Mouse (Mus musculus): Measurements from ENCODE around the gene Tfdp2. TPM values are rescaled to one million over a fixed set of nuclear protein-coding genes. Genes with fewer than 3 reads are reported as not detected.

Gene Tfdp2
- polyA plus RNA-seq, 1 experiment from 2014 or later, result 39.2 TPM

DNA sequence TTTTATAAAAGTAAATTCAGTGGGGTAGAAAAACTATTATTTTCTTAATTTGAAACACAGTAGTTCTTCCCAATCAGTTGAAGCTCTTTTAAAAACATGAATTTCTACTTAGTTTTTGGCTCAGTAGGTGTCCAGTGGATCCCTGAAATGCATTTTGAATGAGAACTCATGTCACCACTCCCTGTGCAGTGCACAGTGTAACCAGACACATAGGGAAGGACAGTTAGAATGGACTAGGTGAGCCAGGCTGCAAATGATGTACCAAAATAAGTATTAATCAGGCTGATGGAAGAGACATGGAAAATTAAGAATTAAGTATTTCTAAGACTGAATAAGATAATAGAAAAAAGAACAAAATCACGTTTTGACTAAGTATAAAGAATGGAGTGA, 71.5 kb downstream of the Tfdp2 start:
- Histone ChIP-seq H3K9me3 (no peaks in the 10 kb centered on the region), H3K4me1 (replicated peaks) (no peaks in the 10 kb centered on the region), H3K9ac (no peak overlapping the region), H3K4me2 (replicated peaks) (no peak overlapping the region), H3K27ac (no peak overlapping the region), H3K27me3 (replicated peaks) (no peaks in the 10 kb centered on the region), H3K4me3 (replicated peaks) (no peak overlapping the region), H3K36me3 (no peaks in the 10 kb centered on the region)
- 76% methylated on average over 1 of the region's 1 CpGs for WGBS
- no peak for ATAC-seq

DNA sequence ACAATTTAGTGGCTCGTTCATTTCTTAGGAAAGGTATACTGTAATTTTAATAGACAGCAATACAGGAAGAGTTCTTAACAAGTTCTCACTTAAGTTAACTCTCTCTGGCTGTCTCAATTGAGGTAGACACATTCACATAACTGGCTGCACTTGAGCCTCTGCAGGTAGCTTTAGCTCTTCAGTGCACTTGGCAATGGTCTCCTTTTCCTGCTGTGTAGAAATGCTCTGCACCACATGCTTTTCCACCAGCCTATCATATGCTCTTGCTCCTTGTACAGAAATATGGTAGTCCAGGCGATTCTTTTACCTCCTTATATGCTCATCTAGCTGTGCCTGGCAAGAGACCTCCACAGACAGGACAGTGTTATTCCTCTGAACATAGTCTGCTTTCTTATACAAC, 73.7 kb downstream of the Tfdp2 start:
- Histone ChIP-seq H3K27ac (no peak overlapping the region), H3K4me3 (replicated peaks) (no peak overlapping the region), H3K4me1 (replicated peaks) (no peaks in the 10 kb centered on the region), H3K27me3 (replicated peaks) (no peaks in the 10 kb centered on the region), H3K9me3 (no peaks in the 10 kb centered on the region), H3K9ac (no peak overlapping the region), H3K36me3 (no peaks in the 10 kb centered on the region), H3K4me2 (replicated peaks) (no peak overlapping the region)
- 94% methylated on average over 2 of the region's 2 CpGs for WGBS
- no peak for ATAC-seq

DNA sequence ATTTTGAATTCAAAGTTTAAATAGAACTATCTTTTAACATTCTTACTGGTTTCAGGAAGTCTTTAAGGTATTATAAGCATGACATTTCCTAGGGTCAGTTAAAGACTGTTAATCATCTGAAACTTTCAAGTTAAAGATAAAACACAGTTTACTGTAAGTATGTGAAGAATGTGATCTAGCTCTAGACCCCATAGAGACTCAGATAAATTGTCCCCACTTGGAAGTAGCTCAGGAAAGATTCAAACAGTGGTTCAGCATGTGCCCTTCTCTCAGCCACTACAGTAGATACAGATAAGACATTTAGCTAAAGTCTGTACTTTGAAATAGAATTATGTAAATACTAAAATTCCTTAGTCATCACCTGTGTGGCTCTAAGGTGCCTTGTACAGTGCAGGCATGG, 79.5 kb downstream of the Tfdp2 start:
- Histone ChIP-seq H3K9ac (no peak overlapping the region), H3K36me3 (no peaks in the 10 kb centered on the region), H3K27me3 (replicated peaks) (no peaks in the 10 kb centered on the region), H3K27ac (no peak overlapping the region), H3K4me1 (replicated peaks) (no peaks in the 10 kb centered on the region), H3K4me3 (replicated peaks) (no peak overlapping the region), H3K9me3 (no peaks in the 10 kb centered on the region), H3K4me2 (replicated peaks) (no peak overlapping the region)
- no peak for ATAC-seq

DNA sequence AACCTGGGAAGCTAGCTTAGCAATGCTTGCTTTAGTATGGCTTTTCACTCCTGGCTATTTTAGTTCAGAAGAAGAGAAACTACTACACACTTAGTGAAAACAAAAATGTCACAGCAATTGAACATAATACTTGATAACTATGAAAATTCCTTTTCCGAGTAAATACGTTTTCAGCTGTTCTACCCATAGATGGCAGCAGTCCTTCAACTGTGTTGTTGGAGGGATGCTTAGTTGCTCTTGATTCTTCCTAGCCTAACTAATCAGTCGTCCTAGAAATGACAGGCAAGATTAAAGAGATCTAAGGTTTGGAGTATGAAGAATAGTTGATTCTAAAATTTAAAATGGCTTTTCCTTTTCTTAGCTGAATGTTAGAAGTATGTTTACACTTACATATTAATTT, 85.4 kb downstream of the Tfdp2 start:
- no peak overlapping the region for H3K4me3 ChIP-seq (replicated peaks)
- H3K27ac ChIP-seq, result no peak overlapping the region
- H3K4me2 ChIP-seq (replicated peaks), result no peak overlapping the region
- 65% methylated on average over 3 of the region's 3 CpGs for WGBS
- no peaks in the 10 kb centered on the region for H3K9me3 ChIP-seq
- no peak overlapping the region for H3K9ac ChIP-seq
- no peaks in the 10 kb centered on the region for H3K4me1 ChIP-seq (replicated peaks)
- H3K36me3 ChIP-seq, result no peaks in the 10 kb centered on the region
- H3K27me3 ChIP-seq (replicated peaks), result no peaks in the 10 kb centered on the region
- ATAC-seq, result no peak

DNA sequence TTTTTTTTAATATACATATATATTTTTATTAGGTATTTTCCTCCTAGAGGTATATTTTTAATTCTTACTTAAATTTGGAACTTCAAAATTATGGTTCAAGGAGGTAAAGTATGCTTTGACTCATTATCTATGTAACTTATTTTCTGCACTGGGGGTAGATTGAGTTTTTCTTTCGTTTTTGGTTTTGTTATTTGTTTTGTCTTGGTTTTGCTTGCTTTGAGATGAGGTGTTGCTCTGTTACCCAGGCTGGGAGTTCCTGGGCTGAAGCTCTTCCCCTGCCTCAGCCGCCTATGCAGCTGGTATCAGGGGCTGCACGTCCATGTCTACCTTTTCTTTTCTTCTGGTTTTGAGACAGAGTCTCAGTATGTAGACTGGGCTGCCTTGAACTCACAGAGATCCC, 86.0 kb downstream of the Tfdp2 start:
- Histone ChIP-seq H3K4me3 (replicated peaks) (no peak overlapping the region), H3K36me3 (no peaks in the 10 kb centered on the region), H3K9ac (no peak overlapping the region), H3K4me1 (replicated peaks) (no peaks in the 10 kb centered on the region), H3K27ac (no peak overlapping the region), H3K9me3 (no peaks in the 10 kb centered on the region), H3K27me3 (replicated peaks) (no peaks in the 10 kb centered on the region), H3K4me2 (replicated peaks) (no peak overlapping the region)
- ATAC-seq, result no peak
- WGBS, result 82% methylated on average over 3 of the region's 3 CpGs

DNA sequence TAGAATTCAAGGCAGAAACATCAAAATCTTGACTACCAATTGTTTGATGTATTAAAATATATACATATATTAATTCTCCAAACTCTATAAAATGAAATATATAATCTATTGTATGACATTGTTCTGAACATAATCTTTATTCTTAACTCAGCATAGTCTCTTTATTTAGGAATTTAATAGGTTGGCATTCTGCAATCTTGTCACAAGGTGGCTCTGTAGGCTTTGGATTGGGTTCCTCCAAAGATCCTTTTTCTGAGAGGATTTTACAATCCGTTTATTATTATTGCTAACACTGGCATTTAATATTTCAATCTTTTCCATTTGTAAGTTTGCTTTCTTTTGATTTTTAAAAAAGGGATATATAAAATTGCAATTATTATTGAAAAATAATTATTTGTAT, 88.8 kb downstream of the Tfdp2 start:
- ATAC-seq, result no peak

DNA sequence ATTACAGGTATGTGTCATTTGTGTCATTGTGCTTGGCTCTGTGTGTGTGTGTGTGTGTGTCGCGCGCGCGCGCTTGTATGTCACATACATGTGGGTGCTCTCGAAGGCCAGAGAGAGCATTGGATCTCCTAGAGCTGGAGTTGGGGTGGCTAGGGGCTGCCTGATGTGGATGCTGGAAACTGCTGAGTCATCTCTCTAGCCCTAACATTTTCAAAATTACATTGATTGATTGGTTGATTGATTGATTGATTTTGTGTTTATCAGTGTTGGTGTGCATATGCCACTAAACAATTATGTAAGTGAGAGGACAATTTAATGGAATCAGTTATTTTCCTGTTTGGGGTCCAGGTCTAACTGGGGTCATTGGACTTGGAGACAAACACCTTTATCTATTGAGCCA, 96.1 kb downstream of the Tfdp2 start:
- H3K9ac ChIP-seq, result no peak overlapping the region
- H3K4me2 ChIP-seq (replicated peaks), result no peak overlapping the region
- H3K27me3 ChIP-seq (replicated peaks), result no peaks in the 10 kb centered on the region
- no peaks in the 10 kb centered on the region for H3K4me1 ChIP-seq (replicated peaks)
- WGBS, result 98% methylated on average over 7 of the region's 7 CpGs
- H3K4me3 ChIP-seq (replicated peaks), result no peak overlapping the region
- no peak overlapping the region for H3K27ac ChIP-seq
- H3K9me3 ChIP-seq, result no peaks in the 10 kb centered on the region
- no peak for ATAC-seq
- H3K36me3 ChIP-seq, result peaks cover 4% of the 10 kb centered on the region; the same call in 1 of the 2 replicates

More for the DNA sequence above, 88.8 kb downstream of the Tfdp2 start:
- no peak overlapping the region for H3K9ac ChIP-seq
- H3K9me3 ChIP-seq, result no peaks in the 10 kb centered on the region
- no peaks in the 10 kb centered on the region for H3K4me1 ChIP-seq (replicated peaks)
- H3K4me2 ChIP-seq (replicated peaks), result no peak overlapping the region
- WGBS, result 25% methylated on average over 1 of the region's 1 CpGs
- H3K27ac ChIP-seq, result no peak overlapping the region
- H3K4me3 ChIP-seq (replicated peaks), result no peak overlapping the region
- H3K27me3 ChIP-seq (replicated peaks), result no peaks in the 10 kb centered on the region
- H3K36me3 ChIP-seq, result no peaks in the 10 kb centered on the region

DNA sequence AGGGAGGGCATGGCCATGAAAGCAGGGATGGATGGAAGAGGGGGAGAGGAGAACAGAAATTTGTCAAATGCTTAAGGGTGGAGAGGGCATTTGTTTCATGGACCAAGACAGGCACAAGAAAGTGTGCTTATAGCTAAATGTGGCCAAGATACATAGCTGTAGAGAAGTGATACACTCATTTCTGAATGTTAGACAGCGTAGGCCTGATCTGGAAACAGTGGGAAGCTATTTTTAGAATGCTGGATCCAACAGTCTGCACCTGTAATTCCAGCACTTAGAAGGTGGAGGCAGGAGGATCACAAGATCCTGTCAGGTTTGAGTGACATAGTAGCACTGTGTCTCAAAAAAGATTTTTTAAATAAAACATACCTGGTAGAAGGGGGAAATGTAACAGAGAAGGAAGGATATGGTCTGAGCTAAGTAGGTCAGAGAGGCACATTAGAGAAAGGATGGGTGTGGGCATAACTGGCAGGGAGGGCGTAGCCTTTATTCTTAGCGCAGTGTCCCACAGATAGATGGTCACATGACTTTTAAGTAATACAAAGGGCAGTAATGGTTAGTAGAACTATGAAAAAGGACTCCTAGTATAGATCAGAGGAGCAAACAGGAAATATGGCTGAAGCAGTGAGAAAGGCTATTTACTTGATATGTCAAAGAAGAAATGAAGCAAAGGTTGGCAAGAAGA, 103.4 kb downstream of the Tfdp2 start:
- Histone ChIP-seq H3K9ac (no peak overlapping the region), H3K36me3 (peaks cover 4% of the 10 kb centered on the region; the same call in 1 of the 2 replicates), H3K4me2 (replicated peaks) (no peak overlapping the region), H3K4me3 (replicated peaks) (no peak overlapping the region), H3K9me3 (no peaks in the 10 kb centered on the region), H3K27ac (no peak overlapping the region), H3K4me1 (replicated peaks) (no peaks in the 10 kb centered on the region), H3K27me3 (replicated peaks) (no peaks in the 10 kb centered on the region)
- no peak for ATAC-seq
- WGBS, result 88% methylated on average over 3 of the region's 3 CpGs

DNA sequence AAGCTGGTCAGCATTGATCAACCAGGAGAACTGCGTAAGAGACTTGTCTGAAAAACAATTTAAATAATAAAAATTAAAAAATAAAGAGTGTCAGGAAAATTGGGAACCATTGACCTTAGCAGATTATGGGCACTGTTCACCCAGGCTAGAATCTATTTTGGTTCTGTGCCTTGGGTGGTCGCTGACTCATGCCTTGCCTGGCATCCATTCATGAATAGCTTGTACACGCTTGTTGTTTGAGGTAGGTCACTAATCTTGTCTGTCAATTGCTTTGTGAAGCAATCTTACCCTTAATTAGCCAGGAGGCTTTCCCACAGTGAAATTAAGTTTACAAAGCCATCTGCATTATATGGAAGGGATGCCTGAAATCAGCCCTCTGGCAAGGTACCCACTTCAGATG, 112.7 kb downstream of the Tfdp2 start:
- no peaks in the 10 kb centered on the region for H3K36me3 ChIP-seq
- no peak for ATAC-seq
- 83% methylated on average over 3 of the region's 3 CpGs for WGBS

DNA sequence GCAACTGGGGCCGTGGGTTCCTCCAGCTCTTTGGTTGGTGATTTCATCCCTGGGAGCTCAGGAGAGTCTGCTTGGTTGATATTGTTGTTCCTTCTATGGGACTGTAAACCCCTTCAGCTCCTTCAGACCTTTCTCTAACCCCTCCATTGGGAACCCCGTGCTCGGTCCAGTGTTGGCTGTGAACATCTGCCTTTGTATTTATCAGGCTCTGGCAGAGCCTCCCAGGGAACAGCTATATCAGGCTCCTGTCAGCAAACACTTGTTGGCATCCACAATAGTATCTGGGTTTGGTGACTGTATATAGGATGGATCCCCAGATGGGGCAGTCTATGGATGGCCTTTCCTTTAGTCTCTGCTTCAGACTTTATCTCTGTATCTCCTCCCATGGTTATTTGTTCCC, 116.0 kb downstream of the Tfdp2 start:
- Histone ChIP-seq H3K36me3 (no peaks in the 10 kb centered on the region), H3K4me3 (replicated peaks) (no peak overlapping the region), H3K27me3 (replicated peaks) (no peaks in the 10 kb centered on the region), H3K9ac (no peak overlapping the region), H3K4me2 (replicated peaks) (no peak overlapping the region), H3K27ac (no peak overlapping the region), H3K4me1 (replicated peaks) (no peaks in the 10 kb centered on the region), H3K9me3 (no peaks in the 10 kb centered on the region)
- 93% methylated on average over 3 of the region's 3 CpGs for WGBS
- no peak for ATAC-seq

More for the DNA sequence above, 112.7 kb downstream of the Tfdp2 start:
- Histone ChIP-seq H3K9ac (no peak overlapping the region), H3K27ac (no peak overlapping the region), H3K4me2 (replicated peaks) (no peak overlapping the region), H3K9me3 (no peaks in the 10 kb centered on the region), H3K4me3 (replicated peaks) (no peak overlapping the region), H3K27me3 (replicated peaks) (no peaks in the 10 kb centered on the region), H3K4me1 (replicated peaks) (no peaks in the 10 kb centered on the region)

DNA sequence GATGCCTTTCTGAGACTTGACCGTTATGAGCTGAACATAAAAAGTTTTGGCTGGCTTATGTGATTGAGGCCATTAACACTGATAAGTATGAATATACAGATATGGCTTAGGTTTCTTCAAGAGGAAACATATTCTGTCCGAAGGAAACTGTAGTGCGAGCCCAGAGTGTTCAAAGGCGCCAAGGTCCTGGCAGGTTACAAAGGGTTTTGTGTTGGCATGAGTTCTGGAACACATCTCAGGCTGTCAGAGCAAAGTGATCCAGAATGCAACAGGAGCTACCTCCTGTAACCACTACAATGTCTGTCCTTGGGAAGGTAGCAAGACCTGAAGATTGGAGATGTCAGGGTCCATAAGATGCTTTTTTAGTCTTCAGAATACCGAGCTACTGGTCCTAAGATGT, 123.3 kb downstream of the Tfdp2 start:
- H3K27ac ChIP-seq, result no peak overlapping the region
- 92% methylated on average over 5 of the region's 5 CpGs for WGBS
- no peak overlapping the region for H3K4me3 ChIP-seq (replicated peaks)
- H3K9me3 ChIP-seq, result no peaks in the 10 kb centered on the region
- no peak overlapping the region for H3K4me2 ChIP-seq (replicated peaks)
- H3K4me1 ChIP-seq (replicated peaks), result no peaks in the 10 kb centered on the region
- ATAC-seq, result no peak
- no peak overlapping the region for H3K9ac ChIP-seq
- no peaks in the 10 kb centered on the region for H3K27me3 ChIP-seq (replicated peaks)
- no peaks in the 10 kb centered on the region for H3K36me3 ChIP-seq

DNA sequence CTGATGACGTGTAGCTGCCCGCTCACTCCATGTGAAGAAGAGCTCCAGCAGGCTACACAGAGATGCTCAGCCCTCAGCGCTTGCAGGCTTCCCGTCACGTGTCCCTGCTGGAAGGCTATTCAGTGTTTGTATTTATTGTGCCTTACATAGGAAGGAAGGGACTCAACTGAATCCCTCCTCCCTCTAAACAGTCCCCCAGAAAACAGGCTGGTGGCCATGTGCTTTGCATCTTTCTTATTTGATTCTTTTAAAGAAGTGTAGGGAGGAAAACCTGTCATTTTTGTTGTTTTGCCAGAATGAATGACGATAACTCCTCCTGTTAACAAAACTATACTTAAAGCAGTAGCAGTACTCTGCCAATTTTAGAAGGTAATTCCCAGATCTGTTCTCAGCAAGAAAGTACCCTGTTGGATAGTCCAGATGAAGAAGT, 124.5 kb downstream of the Tfdp2 start:
- WGBS, result 83% methylated on average over 6 of the region's 6 CpGs
- Histone ChIP-seq H3K9me3 (no peaks in the 10 kb centered on the region), H3K27ac (no peak overlapping the region), H3K4me2 (replicated peaks) (no peak overlapping the region), H3K27me3 (replicated peaks) (no peaks in the 10 kb centered on the region), H3K4me1 (replicated peaks) (no peaks in the 10 kb centered on the region), H3K36me3 (no peaks in the 10 kb centered on the region), H3K4me3 (replicated peaks) (no peak overlapping the region), H3K9ac (no peak overlapping the region)
- ATAC-seq, result no peak

DNA sequence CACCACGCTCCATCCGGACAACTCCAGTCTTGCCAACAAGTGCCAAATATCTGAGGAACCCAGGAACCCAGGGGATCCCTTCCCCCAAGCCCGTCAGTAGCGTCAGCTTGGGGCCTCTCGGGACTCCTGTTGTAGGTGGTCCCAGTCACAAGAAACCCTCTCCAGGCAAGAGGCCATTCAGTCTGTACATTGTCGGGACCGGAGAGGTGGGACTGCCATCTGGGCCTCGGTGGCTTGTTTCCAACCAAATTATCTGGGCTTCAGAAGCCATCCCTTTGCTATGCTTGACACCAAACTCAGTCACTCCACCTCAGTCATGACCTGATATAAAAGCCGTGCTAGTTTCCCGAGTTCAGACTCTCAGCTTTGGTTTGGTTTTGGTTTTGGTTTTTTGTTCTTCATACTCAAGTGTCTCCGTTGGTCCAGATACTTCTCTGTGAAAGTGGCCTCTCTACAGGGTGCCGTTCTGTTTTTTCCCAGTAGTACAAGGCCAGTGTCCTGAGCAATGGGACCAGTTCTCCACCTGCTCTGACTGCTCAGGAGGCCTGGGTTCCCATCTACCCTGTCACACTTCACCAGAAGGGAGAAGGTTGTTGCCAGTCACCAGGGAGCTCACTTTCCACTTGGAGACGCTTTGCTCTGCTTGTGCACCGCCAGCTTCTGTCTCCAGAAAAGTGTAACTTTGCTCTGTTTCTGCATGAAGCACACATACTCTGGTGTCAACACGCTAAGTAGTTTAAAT, 126.5 kb downstream of the Tfdp2 start:
- H3K4me2 ChIP-seq (replicated peaks), result no peak overlapping the region
- no peaks in the 10 kb centered on the region for H3K36me3 ChIP-seq
- no peak for ATAC-seq
- no peaks in the 10 kb centered on the region for H3K9me3 ChIP-seq
- H3K4me1 ChIP-seq (replicated peaks), result 0 out of 2 replicates have a peak, but pooled peaks cover 3% of the 10 kb centered on the region
- no peak overlapping the region for H3K27ac ChIP-seq
- no peak overlapping the region for H3K9ac ChIP-seq
- 91% methylated on average over 15 of the region's 15 CpGs for WGBS
- no peak overlapping the region for H3K4me3 ChIP-seq (replicated peaks)
- H3K27me3 ChIP-seq (replicated peaks), result no peaks in the 10 kb centered on the region

Data from intestine, embryonic 15.5 days (tissue).